Mouse (Mus musculus): ENCODE measurements around the gene Myh9.
"Not testable (repeated sequence)": the region's sequence is repeated elsewhere in the genome, so short reads cannot be mapped to it uniquely, and the experiment has no call there.

GRCm38 (mm10) chr15:77741556-77741955 lies 100.4 kb downstream of the Myh9 start:
- TF ChIP-seq POLR2A (IDR thresholded peaks at IDR 0.05; ENCODE audit: insufficient read depth, low read depth, low read length); CTCF (IDR thresholded peaks at IDR 0.05): not testable (repeated sequence)
